Mouse (Mus musculus) spleen, postnatal 36 days (tissue): Measurements from ENCODE around the gene Six5.

Experiments
- DNase-seq, 2 experiments: peaks; one replicate each; pipeline ENCODE4 v3.0.0; 2022; ENCODE audit warnings: low spot score in 2 of 2, mixed read lengths in 1 of 2

Six5 gene

DNA sequence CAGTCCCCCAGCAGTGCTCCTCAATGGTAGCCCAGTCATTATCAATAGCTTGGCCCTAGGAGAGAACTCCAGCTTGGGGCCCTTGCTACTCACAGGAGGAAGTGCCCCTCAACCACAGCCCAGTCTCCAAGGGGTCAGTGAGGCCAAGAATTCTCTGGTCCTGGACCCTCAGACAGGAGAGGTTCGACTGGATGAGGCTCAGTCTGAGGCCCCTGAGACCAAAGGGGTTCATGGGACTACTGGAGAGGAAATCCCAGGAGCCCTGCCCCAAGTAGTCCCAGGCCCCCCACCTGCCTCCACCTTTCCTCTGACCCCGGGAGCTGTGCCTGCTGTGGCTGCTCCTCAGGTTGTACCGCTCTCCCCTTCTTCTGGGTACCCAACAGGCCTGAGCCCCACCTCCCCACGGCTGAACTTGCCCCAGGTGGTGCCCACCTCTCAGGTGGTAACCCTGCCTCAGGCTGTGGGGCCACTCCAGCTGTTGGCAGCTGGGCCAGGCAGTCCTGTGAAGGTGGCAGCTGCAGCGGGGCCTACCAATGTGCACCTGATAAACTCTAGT, 2.1 kb downstream of the Six5 start:
- DNase-seq: no peak

DNA sequence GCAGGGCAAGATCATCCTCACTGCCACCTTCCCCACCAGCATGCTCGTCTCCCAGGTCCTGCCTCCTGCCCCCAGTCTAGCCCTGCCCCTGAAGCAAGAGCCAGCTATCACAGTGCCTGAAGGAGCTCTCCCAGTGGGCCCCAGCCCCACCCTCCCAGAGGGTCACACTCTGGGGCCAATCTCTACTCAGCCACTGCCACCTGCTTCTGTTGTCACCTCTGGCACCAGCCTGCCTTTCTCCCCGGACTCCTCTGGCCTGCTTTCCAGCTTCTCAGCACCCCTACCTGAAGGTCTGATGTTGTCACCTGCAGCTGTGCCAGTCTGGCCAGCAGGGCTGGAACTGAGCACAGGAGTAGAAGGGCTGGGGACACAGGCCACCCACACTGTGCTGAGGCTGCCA, 2.8 kb downstream of the Six5 start:
- no peak for DNase-seq

DNA sequence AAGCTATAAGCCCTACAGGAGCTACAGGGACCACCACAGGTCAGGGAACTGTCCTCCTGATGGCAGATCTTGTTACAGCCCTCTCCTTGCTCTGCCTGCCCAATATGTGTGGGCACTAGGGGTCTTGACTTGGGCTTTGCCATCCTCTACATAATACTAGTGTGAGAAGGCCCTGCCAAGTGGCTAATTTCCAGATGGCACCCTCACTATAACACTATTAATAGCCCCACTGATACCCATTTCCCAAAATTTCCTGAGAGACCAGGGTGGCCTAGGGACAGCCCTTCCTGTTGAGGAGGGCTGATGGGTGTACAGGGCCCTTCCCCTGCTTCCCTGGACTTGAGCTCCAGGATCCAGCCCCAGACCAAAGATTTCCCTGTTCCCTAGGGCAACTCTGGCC, 3.5 kb downstream of the Six5 start:
- DNase-seq: no peak

DNA sequence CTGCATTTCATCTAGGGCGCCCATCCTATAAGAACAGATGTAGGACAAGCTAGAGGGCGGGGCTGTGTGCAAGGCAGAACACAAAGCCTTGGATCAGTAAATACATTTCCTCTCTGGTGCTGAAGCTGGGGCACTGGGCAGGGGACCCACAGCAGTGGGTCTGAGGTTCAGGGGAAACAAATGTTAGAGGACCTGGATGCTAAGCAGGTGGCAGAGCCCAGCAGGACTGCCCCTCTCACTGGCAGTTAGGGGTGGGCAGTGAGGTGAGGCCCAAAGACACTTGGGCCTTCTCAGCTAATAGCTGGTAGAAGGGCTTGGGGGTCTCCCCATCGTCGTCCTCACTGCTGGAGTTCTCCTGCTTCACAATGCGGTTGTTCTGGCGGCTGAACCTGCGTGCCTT, 4.4 kb downstream of the Six5 start:
- DNase-seq: no peak

DNA sequence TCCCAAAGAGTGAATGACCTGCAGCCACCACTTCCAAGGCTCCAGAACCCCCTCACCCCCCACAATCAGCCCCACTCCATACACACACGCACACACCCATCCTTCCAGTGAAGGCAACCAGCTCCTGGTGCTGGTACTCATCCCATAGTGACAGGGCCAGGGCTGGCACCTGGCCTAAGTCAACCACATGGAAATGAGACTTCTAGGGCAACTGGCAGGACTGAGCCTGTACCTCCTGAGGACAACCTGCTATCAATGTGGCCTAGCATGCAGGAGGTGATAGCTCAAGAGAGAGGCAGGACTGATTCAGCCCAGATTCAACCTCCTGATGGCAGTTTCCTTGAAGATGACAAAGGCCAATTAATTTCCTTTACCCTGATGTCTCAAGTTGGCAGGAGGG, 5.9 kb downstream of the Six5 start:
- no peak for DNase-seq

DNA sequence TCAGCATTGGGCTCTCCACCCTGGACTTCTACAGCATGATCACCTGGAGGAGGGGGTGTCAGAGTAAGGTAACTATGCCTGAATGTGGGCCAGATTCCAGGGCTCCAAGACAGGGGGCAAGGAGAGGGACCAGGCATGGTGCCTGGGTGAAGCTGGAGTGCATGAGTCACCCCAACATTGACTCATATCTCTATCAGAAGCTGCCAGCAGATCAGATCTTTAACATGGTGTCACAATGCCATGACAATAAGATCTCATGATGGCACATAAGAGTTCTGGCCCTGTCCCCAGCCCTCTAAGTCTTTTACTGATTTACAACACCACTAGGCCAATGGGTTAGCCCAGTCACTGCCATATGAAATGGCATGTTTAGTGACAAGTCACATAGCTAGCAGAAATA, 9.3 kb downstream of the Six5 start:
- no peak for DNase-seq

DNA sequence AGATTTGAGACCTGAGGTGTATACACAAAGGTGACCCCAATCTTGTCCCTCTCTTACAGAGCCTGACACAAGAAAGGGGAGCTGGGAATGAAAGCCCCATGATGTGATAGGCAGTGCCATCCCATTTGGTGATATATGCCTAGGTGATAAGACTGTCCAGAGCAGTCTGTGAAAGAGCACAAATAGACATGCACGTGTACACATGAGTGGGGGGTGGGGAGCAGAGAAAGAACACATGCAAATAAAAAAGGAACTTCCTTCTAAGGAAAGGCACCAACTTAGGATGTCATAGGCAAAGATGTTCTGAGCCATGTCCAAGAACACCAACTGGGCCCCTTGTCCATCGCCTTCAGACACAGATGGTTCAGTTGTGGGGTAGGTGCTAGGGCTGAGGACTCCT, 10.1 kb downstream of the Six5 start:
- no peak for DNase-seq

DNA sequence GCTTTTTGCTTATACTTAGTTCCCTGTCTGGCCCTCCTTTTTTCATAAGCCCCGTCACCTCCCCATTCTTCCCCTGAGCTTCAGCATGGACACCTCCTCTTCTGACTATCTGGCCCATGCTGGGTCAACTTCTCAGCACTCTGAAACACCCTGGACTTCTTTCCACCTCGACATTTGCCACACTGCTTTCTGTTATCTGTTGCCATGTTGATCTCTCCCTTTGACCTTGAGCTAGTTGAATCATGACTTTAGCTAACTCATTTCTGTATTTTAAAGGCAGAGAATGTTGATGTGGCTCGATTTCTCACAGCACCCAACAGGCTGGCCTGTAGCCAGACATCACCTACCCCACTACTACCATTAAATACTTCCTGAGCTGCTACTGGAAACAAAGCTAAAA, 13.0 kb downstream of the Six5 start:
- no peak for DNase-seq

DNA sequence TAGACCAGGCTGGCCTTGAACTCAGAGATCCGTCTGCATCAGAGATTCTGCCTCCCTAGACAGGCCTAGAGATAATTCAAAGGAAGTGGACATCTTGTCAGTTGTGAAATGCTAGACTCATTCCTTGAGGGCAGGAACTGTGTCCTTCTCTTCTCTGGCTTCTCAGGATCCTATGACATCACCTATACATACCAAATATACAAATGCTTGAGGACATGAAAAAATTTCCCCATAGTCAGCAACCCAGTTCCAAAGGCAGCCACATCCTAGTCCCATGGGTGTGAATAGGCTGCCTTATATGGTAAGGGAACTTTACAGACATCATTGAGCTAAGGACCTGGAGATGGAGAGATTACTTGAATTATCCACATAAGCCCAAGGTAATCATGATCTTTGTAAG, 15.2 kb downstream of the Six5 start:
- no peak for DNase-seq

DNA sequence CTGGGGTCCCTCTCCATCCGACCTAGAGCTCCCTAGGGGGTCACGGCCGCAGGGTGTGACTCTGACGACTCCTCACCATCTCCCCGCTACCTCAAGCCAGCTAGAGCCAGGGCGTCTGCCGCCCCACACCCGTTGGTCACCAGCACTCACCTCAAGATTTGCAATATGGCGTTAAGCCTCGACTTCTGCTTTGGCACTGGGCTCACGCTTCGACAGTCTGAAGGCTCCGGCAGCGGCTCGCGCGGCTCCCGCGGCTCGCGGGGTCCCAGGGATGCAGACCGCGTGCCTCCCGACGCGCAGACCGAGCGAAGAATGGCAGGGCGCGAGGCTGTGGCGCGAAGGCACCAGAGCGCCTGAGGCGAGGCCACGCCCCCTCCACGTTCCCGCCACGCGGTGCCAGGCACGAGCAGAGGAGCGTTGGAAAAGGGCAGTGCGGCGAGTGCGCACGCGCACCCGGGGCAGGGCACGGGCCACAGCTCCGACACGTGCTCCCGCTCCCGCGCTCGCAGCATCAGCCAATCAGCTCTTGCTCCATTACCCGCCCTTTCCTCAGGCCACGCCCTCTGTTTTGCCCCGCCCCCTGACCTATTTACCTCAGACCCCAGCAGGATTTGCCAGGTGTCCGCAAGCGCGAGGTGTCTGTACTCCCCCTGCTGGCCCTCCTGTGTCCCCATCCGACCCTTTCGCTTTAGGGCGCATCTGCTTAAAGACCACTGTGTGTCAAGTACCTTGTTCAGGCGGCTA, 23.8 kb downstream of the Six5 start, which contains the start of gene Gm4969:
Gene Gm4969 (minus strand): TSS at position 341 of the 744 bp plus-strand sequence.
- peak in 1 of 2 experiments; percentile 45 for DNase-seq

DNA sequence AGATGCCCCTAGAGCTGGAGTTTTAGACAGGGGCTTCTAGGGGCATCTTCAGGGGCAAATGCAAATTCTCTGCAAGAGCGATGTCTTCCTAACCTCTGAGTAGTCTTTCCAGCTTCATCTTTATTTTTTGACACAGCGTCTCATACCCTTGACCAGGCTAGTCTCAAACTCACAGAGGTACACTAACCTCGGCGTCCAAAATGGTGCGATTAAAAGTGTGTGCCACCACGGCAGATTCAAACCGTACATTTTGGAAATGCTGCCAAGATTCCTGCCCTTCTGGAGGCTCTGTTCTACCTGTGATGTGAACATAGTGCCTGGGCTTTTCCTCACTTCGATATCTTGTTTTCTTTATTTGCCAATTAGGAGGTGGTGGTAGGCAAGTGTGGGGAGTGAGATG, 24.7 kb downstream of the Six5 start:
- no peak for DNase-seq

DNA sequence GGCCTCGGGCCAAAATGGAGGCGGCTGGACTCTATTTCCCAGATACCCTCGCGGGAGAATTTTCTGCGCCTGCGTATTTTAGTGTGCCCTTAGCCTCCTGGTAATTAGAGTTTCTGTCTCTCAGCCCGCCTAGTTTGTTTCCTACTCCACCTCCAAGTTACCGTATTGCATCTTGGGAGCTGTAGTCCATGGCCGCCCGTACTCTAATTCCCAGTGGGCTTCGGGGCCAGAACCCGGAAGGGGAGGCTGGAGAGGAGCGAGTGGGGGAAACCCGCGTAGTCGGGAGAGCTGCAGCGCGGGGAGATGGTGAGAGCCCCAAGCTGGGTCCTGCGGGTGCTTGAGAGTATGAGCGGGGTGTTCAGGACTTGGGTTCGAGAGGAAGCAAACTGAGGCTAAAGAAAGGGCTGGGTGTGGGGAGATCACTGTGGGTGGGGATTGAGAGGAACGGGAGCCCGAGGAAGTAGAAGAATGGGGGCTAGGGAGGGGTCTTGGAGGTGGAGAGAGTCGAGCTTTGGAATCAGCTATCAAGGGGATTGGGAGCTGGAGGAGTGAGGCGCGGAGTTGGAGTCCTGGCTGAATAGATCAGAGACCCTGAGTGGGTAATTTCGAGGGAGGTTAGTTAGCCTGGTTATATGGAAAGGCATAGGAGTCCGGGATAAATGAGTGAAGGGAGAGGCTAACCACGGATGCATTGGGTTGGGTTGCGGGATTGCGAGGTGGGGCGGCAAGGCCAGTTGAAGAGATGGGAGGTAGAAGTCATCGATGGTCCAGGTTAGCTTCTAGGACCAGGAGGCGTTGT, 25.4 kb downstream of the Six5 start, which contains the start of gene Fbxo46:
Gene Fbxo46 (plus strand): TSS at position 229 of the 799 bp plus-strand sequence.
- peak; percentile 97 for DNase-seq

DNA sequence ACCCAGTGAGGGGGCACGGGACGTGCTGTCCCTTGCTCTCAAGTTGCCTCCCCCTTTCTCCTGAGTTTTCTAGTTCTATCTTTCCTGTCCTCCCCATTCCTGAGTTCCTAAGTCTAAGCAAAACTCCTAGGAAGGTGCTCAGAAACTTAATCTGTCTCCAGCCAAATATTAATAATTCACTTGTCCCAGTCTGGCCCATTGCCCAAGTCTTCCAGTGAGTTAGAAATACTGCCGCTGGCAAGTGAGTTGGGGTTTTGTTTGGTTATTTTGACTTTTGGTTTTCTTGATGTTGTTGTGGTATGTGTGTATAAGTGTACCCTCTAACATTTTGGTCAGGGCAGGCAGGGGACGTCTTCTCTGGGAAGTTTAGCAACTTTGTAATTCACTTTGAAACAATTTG, 27.3 kb downstream of the Six5 start:
- no peak for DNase-seq

DNA sequence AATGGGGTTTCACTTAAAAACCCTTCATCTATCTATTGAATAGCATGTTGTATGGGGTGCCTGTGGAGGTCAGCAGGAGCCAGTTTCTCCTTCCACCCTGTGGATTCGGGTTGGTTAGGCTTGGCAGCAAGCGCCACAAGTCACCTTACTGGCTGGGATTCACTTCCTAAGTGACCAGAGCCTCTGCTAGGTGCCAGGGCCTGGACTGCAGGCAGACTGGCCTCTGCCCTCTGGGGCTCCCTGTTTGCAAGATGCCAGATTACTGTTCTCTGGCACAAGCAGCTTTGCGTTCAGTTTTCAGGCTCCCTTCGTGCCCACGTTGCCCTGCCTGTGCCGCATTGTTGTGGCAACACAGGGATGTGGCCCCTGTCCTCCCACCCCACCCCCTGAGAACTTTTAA, 30.3 kb downstream of the Six5 start:
- DNase-seq: no peak

DNA sequence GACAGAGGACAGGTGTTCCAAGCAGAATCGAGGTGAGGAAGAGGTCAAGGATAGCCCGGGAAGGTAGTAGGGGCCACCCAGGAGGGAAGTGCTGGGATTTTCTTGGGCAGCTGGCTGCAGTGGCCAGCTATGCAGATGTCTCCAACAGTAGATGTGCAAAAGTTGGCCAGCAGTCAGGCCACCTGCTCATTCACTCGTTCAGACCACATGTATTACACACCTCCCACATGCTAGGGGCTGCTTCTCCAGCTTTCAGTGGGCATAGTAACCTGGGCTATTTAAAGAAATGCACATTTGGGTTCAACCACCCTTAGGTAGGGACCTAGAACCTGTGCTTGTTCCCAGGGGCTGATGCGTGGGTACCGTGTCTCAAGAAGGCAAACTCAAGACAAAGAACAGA, 33.4 kb downstream of the Six5 start:
- DNase-seq: no peak

DNA sequence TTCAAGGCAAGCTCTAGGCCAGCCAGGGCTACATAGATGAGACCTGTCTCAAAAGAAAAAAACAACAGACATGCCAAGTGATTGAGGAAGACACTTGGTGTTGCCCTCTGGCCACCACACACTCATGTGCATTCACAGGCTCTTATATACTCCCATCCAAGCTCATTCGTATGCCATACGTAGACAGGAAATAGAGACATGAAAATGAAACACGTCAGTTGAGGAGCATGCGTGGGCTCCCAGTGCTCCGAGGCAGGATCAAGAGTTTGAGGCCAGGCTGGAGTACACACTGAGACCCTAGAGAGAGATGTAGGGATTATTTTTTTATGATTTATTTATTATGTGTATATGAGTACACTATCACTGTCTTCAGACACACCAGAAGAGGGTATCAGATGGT, 35.0 kb downstream of the Six5 start:
- no peak for DNase-seq

DNA sequence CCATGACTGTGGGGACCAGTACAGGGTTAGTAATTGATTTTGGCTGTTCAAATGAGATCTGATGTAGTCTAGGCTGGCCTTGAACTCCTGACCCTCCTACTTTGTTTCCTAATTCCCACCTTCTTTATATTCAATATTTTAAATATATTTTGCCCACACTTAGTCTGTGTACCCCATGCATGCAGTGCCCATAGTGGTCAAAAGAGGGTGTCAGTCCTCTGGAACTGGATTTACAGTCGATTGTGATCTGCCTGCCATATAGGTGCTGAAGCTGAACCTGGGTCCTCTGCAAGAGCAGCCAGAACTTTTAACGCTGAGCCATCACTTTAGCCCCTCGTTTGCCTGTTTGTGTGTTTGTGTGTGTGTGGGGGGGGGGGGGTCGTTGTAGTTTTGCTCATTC, 36.3 kb downstream of the Six5 start:
- DNase-seq: no peak

DNA sequence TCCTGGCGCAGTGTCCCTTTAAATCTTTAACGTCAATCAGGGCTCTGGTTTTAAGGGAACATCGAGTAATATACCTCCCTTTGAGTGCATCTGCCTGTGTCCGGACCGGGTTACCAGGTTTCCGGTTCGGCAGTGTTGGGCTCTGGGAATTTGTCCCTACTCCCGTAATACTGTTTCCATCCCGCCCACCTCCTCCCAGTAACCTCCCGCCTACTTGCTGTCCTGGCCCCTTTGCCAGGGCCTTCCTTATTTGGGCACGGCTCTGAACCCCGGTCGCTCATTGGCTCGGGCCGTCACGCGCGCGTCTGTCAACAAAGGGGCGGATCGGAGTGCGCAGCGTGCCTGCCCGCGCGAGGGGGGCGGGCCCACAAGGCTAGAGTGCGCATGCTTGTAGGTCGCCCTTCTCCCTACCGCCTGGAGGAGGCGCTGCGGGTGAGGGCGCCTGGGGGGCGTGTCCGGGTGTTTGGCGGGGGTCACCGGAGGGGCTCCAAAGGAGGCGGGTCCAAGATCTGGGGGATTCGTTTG, 37.0 kb downstream of the Six5 start:
- peak; percentile 89 to 92 for DNase-seq

DNA sequence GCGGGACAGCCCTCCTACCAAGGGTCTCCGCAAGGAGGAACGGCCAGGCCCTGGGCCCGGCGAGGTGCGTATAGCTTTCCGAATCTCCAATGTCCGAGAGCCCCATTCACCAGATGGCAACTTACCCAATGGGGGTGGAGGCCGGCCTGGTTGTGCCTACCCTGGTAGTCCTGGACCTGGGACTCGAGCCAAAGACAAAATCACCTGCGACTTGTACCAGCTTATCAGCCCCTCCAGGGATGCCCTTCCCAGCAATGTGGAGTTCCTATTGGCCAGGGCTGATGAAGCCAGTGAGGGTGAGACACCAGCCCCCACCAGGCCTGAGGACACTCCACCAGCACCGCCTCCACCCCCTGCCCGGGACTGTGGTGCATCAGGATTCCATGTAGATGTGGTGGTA, 41.8 kb downstream of the Six5 start:
- DNase-seq: no peak

DNA sequence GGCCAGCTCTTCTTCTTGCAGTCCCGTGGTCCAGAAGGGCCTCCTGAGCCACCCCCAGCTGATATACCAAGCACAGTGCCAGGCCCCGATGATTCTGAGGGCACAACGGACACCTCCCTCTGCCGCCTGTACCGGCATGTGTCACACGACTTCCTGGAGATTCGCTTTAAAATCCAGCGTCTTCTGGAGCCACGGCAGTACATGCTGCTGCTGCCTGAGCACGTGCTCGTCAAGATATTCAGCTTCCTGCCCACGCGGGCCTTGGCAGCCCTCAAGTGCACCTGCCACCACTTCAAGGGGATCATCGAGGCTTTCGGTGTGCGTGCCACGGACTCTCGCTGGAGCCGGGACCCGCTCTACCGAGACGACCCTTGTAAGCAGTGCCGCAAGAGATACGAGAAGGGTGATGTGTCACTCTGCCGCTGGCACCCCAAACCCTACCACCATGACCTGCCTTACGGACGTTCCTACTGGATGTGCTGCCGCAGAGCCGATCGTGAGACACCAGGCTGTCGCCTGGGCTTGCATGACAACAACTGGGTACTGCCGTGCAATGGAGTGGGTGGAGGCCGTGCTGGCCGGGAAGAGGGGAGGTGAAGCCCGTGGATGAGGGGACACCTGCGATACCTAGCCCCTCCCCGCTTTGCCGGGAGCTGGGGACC, 42.4 kb downstream of the Six5 start:
- no peak for DNase-seq

DNA sequence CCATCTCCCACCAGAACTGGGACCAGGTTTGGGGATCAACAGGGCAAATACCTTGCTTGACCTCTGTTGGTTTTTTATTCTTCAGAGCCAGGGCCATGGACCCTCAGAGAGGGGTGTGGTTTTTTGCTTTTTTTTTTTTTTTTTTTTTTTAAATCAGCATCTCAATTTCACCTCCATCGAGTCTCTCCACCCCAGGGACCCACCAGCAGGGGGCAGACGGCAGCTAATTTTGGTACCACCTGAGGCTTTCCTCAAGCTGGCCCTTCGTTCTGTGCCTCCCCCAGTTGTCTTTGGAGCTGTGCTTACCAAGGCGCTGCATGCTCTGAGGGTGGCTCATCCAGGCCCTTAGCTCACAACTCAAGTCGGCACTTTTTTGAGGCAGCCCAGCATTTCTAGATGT, 43.0 kb downstream of the Six5 start:
- DNase-seq: peak; percentile 35 to 37

DNA sequence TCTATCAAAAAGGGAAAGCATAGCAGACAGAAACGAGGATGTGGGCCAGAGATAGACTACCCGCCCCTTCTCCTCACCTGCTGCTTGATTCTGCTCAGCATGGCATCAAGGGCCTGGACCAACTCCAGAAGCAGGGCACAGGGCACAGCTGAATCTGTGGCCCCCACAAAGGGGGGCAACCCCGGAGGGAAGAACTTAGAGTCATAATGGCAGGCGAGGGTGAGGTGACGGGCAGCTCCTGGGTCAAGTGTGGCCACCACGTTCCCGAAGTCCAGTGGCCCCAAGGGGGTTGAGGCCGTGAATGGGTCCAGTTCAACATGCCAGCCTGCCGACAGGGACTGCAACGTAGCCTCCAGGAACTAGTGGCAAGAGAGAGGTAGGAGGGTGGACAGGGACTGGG, 52.4 kb downstream of the Six5 start:
- no peak for DNase-seq
